Mouse (Mus musculus): ENCODE measurements around the gene Ell. TPM values are rescaled to one million over a fixed set of nuclear protein-coding genes. Genes with fewer than 3 reads are reported as not detected.

Ell gene
- polyA plus RNA-seq, 1 experiment, result 12.7 TPM

- Histone ChIP-seq H3K4me3 (no peak overlapping the region), H3K27me3 (ENCODE audit: control insufficient read depth, insufficient read depth, insufficient read length) (no peaks in the 10 kb centered on the region), H3K79me2 (ENCODE audit: control insufficient read depth, insufficient read depth) (peaks cover 35% of the 10 kb centered on the region), H3K4me2 (ENCODE audit: low read depth) (no peak overlapping the region), H3K36me3 (ENCODE audit: control insufficient read depth, insufficient read depth) (peaks cover 15% of the 10 kb centered on the region), H3ac (ENCODE audit: control insufficient read depth, insufficient read length) (no peak overlapping the region)
- TF ChIP-seq SRF (IDR thresholded peaks at IDR 0.05; ENCODE audit: control insufficient read depth, insufficient read length, low read depth) (no peak), CEBPB (IDR thresholded peaks at IDR 0.05; ENCODE audit: insufficient read depth, poor library complexity, severe bottlenecking) (no peak), TCF12 (IDR thresholded peaks at IDR 0.05; ENCODE audit: insufficient read depth, poor library complexity, severe bottlenecking) (no peak), TCF3 (IDR thresholded peaks at IDR 0.05; ENCODE audit: insufficient read length, low read depth) (no peak), POLR2A (IDR thresholded peaks at IDR 0.05; ENCODE audit: insufficient read length, low read depth) (no peak), MAX (IDR thresholded peaks at IDR 0.05; ENCODE audit: low read depth) (no peak), MYOG (IDR thresholded peaks at IDR 0.05; ENCODE audit: control insufficient read depth in 1 of 3, insufficient read depth in 1 of 3, insufficient read length in 2 of 3, low read depth in 2 of 3) (no peak), POLR2AphosphoS2 (IDR thresholded peaks at IDR 0.05; ENCODE audit: insufficient read length, low read depth) (no peak), USF1 (IDR thresholded peaks at IDR 0.05; ENCODE audit: low read depth) (no peak), REST (IDR thresholded peaks at IDR 0.05; ENCODE audit: insufficient read depth, insufficient read length) (no peak), MYOD1 (IDR thresholded peaks at IDR 0.05; ENCODE audit: control insufficient read depth in 1 of 3, insufficient read length in 2 of 3, low read depth in 2 of 3) (no peak), E2F4 (IDR thresholded peaks at IDR 0.05; ENCODE audit: insufficient read depth) (no peak)
These were observed 26.9 kb upstream of the Ell start for GRCm38 (mm10) chr8:70512253-70512903.

- TF ChIP-seq TCF3 (IDR thresholded peaks at IDR 0.05; ENCODE audit: insufficient read length, low read depth) (no peak), POLR2AphosphoS2 (IDR thresholded peaks at IDR 0.05; ENCODE audit: insufficient read length, low read depth) (no peak), MYOG (IDR thresholded peaks at IDR 0.05; ENCODE audit: control insufficient read depth in 1 of 3, insufficient read depth in 1 of 3, insufficient read length in 2 of 3, low read depth in 2 of 3) (no peak), TCF12 (IDR thresholded peaks at IDR 0.05; ENCODE audit: insufficient read depth, poor library complexity, severe bottlenecking) (no peak)
- Histone ChIP-seq H3ac (ENCODE audit: control insufficient read depth, insufficient read length) (no peak overlapping the region), H3K79me2 (ENCODE audit: control insufficient read depth, insufficient read depth) (peaks cover 34% of the 10 kb centered on the region), H3K4me2 (ENCODE audit: low read depth) (peak overlapping the region; percentile 18), H3K4me3 (no peak overlapping the region), H3K27me3 (ENCODE audit: control insufficient read depth, insufficient read depth, insufficient read length) (no peaks in the 10 kb centered on the region), H3K36me3 (ENCODE audit: control insufficient read depth, insufficient read depth) (peaks cover 5% of the 10 kb centered on the region)
These were observed 25.8 kb upstream of the Ell start for GRCm38 (mm10) chr8:70513441-70513840.

DNA sequence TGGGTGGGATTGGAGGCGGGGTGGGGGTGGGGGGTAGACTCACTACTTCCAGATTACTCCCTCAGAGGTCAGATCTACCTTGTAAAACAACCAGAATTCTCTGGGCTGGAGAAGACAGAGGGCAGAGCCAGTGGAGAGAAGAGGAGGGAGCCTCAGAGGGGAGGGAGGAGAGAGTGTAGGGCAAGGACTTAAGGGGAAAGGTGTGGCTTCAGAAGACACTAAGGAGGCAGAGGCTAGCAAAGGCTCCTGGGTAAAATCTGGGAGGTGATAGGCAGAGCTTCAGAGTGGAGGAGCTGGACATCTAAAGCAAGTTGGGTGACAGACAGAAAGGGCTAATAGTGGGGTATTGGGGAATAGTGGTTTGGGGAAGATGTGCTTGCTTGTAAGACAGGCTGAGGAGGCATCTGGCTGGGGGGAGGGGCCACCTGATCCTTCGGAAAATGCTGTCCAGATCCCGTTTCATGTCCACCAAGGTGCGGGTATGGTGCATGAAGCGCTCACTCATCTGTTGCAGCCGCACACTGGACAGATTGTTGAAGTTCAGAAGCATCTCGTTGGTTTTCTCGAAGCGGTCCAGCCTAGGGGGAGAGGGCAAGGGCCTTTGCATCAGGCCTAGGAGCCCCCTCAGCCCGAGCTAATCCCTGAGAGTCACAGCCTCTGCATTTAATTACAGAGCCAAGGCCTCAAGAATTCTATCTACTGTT lies 21.2 kb upstream of the Ell start:
- Histone ChIP-seq H3K4me3 (no peak overlapping the region), H3K27me3 (ENCODE audit: control insufficient read depth, insufficient read depth, insufficient read length) (no peaks in the 10 kb centered on the region), H3K4me2 (ENCODE audit: low read depth) (no peak overlapping the region), H3ac (ENCODE audit: control insufficient read depth, insufficient read length) (no peak overlapping the region), H3K79me2 (ENCODE audit: control insufficient read depth, insufficient read depth) (no peaks in the 10 kb centered on the region), H3K36me3 (ENCODE audit: control insufficient read depth, insufficient read depth) (peaks cover 11% of the 10 kb centered on the region)
- peak; percentile 70 for TF ChIP-seq POLR2AphosphoS2 (IDR thresholded peaks at IDR 0.05; ENCODE audit: insufficient read length, low read depth)
- TF ChIP-seq E2F4 (IDR thresholded peaks at IDR 0.05; ENCODE audit: insufficient read depth), result no peak
- no peak for TF ChIP-seq REST (IDR thresholded peaks at IDR 0.05; ENCODE audit: insufficient read depth, insufficient read length)
- no peak for TF ChIP-seq MYOG (IDR thresholded peaks at IDR 0.05; ENCODE audit: control insufficient read depth in 1 of 3, insufficient read depth in 1 of 3, insufficient read length in 2 of 3, low read depth in 2 of 3)

GRCm38 (mm10) chr8:70519043-70519442 lies 20.2 kb upstream of the Ell start:
- H3ac ChIP-seq (ENCODE audit: control insufficient read depth, insufficient read length), result no peak overlapping the region
- H3K27me3 ChIP-seq (ENCODE audit: control insufficient read depth, insufficient read depth, insufficient read length), result no peaks in the 10 kb centered on the region
- no peak overlapping the region for H3K4me3 ChIP-seq
- H3K4me2 ChIP-seq (ENCODE audit: low read depth), result no peak overlapping the region
- no peak for TF ChIP-seq TCF3 (IDR thresholded peaks at IDR 0.05; ENCODE audit: insufficient read length, low read depth)
- TF ChIP-seq MYOD1 (IDR thresholded peaks at IDR 0.05; ENCODE audit: control insufficient read depth in 1 of 3, insufficient read length in 2 of 3, low read depth in 2 of 3), result no peak
- no peak for TF ChIP-seq USF1 (IDR thresholded peaks at IDR 0.05; ENCODE audit: low read depth)
- no peak for TF ChIP-seq MAX (IDR thresholded peaks at IDR 0.05; ENCODE audit: low read depth)
- no peaks in the 10 kb centered on the region for H3K79me2 ChIP-seq (ENCODE audit: control insufficient read depth, insufficient read depth)
- H3K36me3 ChIP-seq (ENCODE audit: control insufficient read depth, insufficient read depth), result peaks cover 11% of the 10 kb centered on the region

GRCm38 (mm10) chr8:70519606-70520005 lies 19.7 kb upstream of the Ell start:
- H3K4me2 ChIP-seq (ENCODE audit: low read depth), result no peak overlapping the region
- no peak for TF ChIP-seq REST (IDR thresholded peaks at IDR 0.05; ENCODE audit: insufficient read depth, insufficient read length)
- TF ChIP-seq USF1 (IDR thresholded peaks at IDR 0.05; ENCODE audit: low read depth), result no peak
- no peak for TF ChIP-seq TCF12 (IDR thresholded peaks at IDR 0.05; ENCODE audit: insufficient read depth, poor library complexity, severe bottlenecking)
- no peak for TF ChIP-seq MYOD1 (IDR thresholded peaks at IDR 0.05; ENCODE audit: control insufficient read depth in 1 of 3, insufficient read length in 2 of 3, low read depth in 2 of 3)
- TF ChIP-seq CEBPB (IDR thresholded peaks at IDR 0.05; ENCODE audit: insufficient read depth, poor library complexity, severe bottlenecking), result no peak
- no peak for TF ChIP-seq MAX (IDR thresholded peaks at IDR 0.05; ENCODE audit: low read depth)
- no peak for TF ChIP-seq POLR2A (IDR thresholded peaks at IDR 0.05; ENCODE audit: insufficient read length, low read depth)
- TF ChIP-seq TCF3 (IDR thresholded peaks at IDR 0.05; ENCODE audit: insufficient read length, low read depth), result no peak
- TF ChIP-seq MYOG (IDR thresholded peaks at IDR 0.05; ENCODE audit: control insufficient read depth in 1 of 3, insufficient read depth in 1 of 3, insufficient read length in 2 of 3, low read depth in 2 of 3), result no peak
- TF ChIP-seq POLR2AphosphoS2 (IDR thresholded peaks at IDR 0.05; ENCODE audit: insufficient read length, low read depth), result no peak

More at GRCm38 (mm10) chr8:70519606-70520005, 19.7 kb upstream of the Ell start:
- H3K79me2 ChIP-seq (ENCODE audit: control insufficient read depth, insufficient read depth), result no peaks in the 10 kb centered on the region
- H3K27me3 ChIP-seq (ENCODE audit: control insufficient read depth, insufficient read depth, insufficient read length), result no peaks in the 10 kb centered on the region
- H3ac ChIP-seq (ENCODE audit: control insufficient read depth, insufficient read length), result no peak overlapping the region
- H3K36me3 ChIP-seq (ENCODE audit: control insufficient read depth, insufficient read depth), result peaks cover 11% of the 10 kb centered on the region
- no peak overlapping the region for H3K4me3 ChIP-seq
